Mouse (Mus musculus): ENCODE data around the gene Il2rb.

DNA sequence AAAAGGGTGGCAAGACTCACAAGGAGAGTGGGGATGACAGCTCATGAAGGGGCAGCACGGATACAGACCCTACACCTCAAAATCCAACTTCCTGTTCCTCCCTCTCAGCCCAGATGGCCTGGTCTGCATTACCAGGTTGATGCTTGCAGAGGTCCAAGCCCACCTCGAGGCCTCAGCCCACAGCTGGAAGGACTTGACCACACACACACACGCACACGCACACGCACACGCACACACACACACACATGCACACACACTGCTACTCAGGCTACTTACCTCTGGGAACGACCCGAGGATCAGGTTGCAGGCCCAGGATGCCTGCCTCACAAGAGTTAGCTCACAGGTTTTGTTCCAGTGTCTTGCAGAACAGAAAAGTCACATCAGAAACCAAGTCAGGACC, 5.2 kb downstream of the Il2rb start:
- TF ChIP-seq GATA1 (IDR thresholded peaks at IDR 0.05; ENCODE audit: borderline replicate concordance, low read length) (no peak), FLI1 (IDR thresholded peaks at IDR 0.05; ENCODE audit: low read length) (no peak)

Measured in megakaryocyte, embryonic 14.5 days (primary cell).